Mouse (Mus musculus) CH12.LX (cell line): ENCODE results near the gene Zkscan5. TPM values are rescaled to one million over a fixed set of nuclear protein-coding genes. Genes with fewer than 3 reads are reported as not detected.

Experiments used
- DNase-seq: peaks from one replicate; pipeline ENCODE4 v3.0.0-alpha.2; 2013; ENCODE audit errors: extremely low read depth
- H3K27ac ChIP-seq: 2 replicates; pipeline ENCODE4 v1.5.1; 2012; ENCODE audit warnings: low read depth, mild to moderate bottlenecking, control low read depth, moderate library complexity; ENCODE audit not compliant: insufficient read depth
- H3K27me3 ChIP-seq: replicated peaks from 2 replicates; pipeline ENCODE3; 2012; ENCODE audit warnings: inconsistent platforms
- H3K36me3 ChIP-seq, 2 experiments: replicated peaks in 1 of 2; 2 replicates each; pipeline versions ENCODE3 to v1.6.1; 2012; ENCODE audit warnings: inconsistent platforms in 1 of 2, low read length in 1 of 2, mild to moderate bottlenecking in 1 of 2, mixed read lengths in 1 of 2, moderate library complexity in 1 of 2; ENCODE audit not compliant: control insufficient read depth in 1 of 2, insufficient read depth in 1 of 2
- H3K4me1 ChIP-seq, 2 experiments: 2 replicates each; pipeline ENCODE4 v1.6.1; 2012; ENCODE audit warnings: inconsistent platforms in 1 of 2, moderate library complexity in 1 of 2; ENCODE audit not compliant: insufficient read depth in 2 of 2, control insufficient read depth in 1 of 2
- H3K4me2 ChIP-seq: 2 replicates; pipeline ENCODE4 v1.6.1; 2012; ENCODE audit warnings: low read depth, mild to moderate bottlenecking, control low read depth; ENCODE audit not compliant: poor library complexity, insufficient read depth, severe bottlenecking
- H3K4me3 ChIP-seq, 3 experiments: fragments of 150-350 bp in 1 of 3; sonication (generic) in 1 of 3; replicated peaks in 1 of 3; 2 replicates each; pipeline versions ENCODE3 to v1.5.1; 2011 to 2012; ENCODE audit warnings: low read depth in 2 of 3, low read length in 2 of 3, mild to moderate bottlenecking in 2 of 3, moderate library complexity in 2 of 3, control low read depth in 1 of 3, improper control_type of control experiment in 1 of 3, inconsistent platforms in 1 of 3, mixed read lengths in 1 of 3; ENCODE audit not compliant: poor library complexity in 1 of 3
- H3K79me2 ChIP-seq: replicated peaks from 2 replicates; pipeline ENCODE4 v1.6.1; 2012; ENCODE audit warnings: mild to moderate bottlenecking, moderate library complexity; ENCODE audit not compliant: control insufficient read depth, poor library complexity, insufficient read depth, severe bottlenecking; ENCODE audit errors: extremely low read depth
- H3K9ac ChIP-seq: 2 replicates; pipeline ENCODE4 v1.6.1; 2012; ENCODE audit warnings: low read depth, mild to moderate bottlenecking, control low read depth, moderate library complexity; ENCODE audit not compliant: insufficient read depth
- H3K9me3 ChIP-seq: replicated peaks from 2 replicates; pipeline ENCODE3; 2012; ENCODE audit warnings: low read length, inconsistent platforms, mixed read lengths
- BHLHE40 ChIP-seq: IDR thresholded peaks from 2 replicates; pipeline ENCODE4 v1.6.1; 2011; ENCODE audit warnings: mild to moderate bottlenecking, low read depth, low read length, improper control_type of control experiment
- CHD1 ChIP-seq: IDR thresholded peaks from 2 replicates; pipeline ENCODE4 v1.6.1; 2012; ENCODE audit warnings: low read depth, low read length, improper control_type of control experiment, inconsistent platforms
- CHD2 ChIP-seq: IDR thresholded peaks from 2 replicates; pipeline ENCODE4 v1.6.1; 2011; ENCODE audit warnings: low read length, improper control_type of control experiment
- CTCF ChIP-seq, 2 experiments: IDR thresholded peaks in 1 of 2; conservative IDR thresholded peaks in 1 of 2; 2 replicates each; pipeline ENCODE4 v1.5.1; 2011 to 2012; ENCODE audit warnings: low read depth in 2 of 2, low read length in 2 of 2, improper control_type of control experiment in 1 of 2, inconsistent platforms in 1 of 2, mild to moderate bottlenecking in 1 of 2, moderate library complexity in 1 of 2
- E2F4 ChIP-seq: IDR thresholded peaks from 2 replicates; pipeline ENCODE4 v1.6.1; 2011; ENCODE audit warnings: low read depth, low read length, improper control_type of control experiment; ENCODE audit not compliant: insufficient replicate concordance
- ELF1 ChIP-seq: IDR thresholded peaks from 2 replicates; pipeline ENCODE4 v1.6.1; 2014; ENCODE audit warnings: low read depth, mild to moderate bottlenecking, inconsistent platforms, low read length, improper control_type of control experiment
- EP300 ChIP-seq: IDR thresholded peaks from 2 replicates; pipeline ENCODE4 v1.6.1; 2011; ENCODE audit warnings: low read length, improper control_type of control experiment
- ETS1 ChIP-seq: conservative IDR thresholded peaks from 2 replicates; pipeline ENCODE4 v1.6.1; 2012; ENCODE audit warnings: low read depth, mild to moderate bottlenecking, inconsistent platforms, low read length, improper control_type of control experiment, moderate library complexity
- GABPA ChIP-seq: IDR thresholded peaks from 2 replicates; pipeline ENCODE4 v1.6.1; 2012; ENCODE audit warnings: low read depth, low read length, improper control_type of control experiment, inconsistent platforms; ENCODE audit not compliant: insufficient replicate concordance
- HCFC1 ChIP-seq: IDR thresholded peaks from 2 replicates; pipeline ENCODE4 v1.6.1; 2012; ENCODE audit warnings: low read depth, mild to moderate bottlenecking, inconsistent platforms, low read length, improper control_type of control experiment
- IRF4 ChIP-seq: IDR thresholded peaks from 2 replicates; pipeline ENCODE4 v1.6.1; 2014; ENCODE audit warnings: low read depth, mild to moderate bottlenecking, inconsistent platforms, low read length, improper control_type of control experiment
- JUN ChIP-seq: IDR thresholded peaks from 2 replicates; pipeline ENCODE4 v1.6.1; 2011; ENCODE audit warnings: low read depth, mild to moderate bottlenecking, low read length, improper control_type of control experiment, moderate library complexity; ENCODE audit not compliant: insufficient read depth
- JUND ChIP-seq: conservative IDR thresholded peaks from 2 replicates; pipeline ENCODE4 v1.6.1; 2011; ENCODE audit warnings: low read depth, low read length, improper control_type of control experiment
- KAT2A ChIP-seq: IDR thresholded peaks from 2 replicates; pipeline ENCODE4 v1.6.1; 2012; ENCODE audit warnings: low read length, improper control_type of control experiment, inconsistent platforms; ENCODE audit not compliant: insufficient replicate concordance
- MAFK ChIP-seq: IDR thresholded peaks from 2 replicates; pipeline ENCODE4 v1.6.1; 2011; ENCODE audit warnings: low read length, improper control_type of control experiment; ENCODE audit not compliant: insufficient replicate concordance
- MAX ChIP-seq: IDR thresholded peaks from 2 replicates; pipeline ENCODE4 v1.6.1; 2011; ENCODE audit warnings: low read length, improper control_type of control experiment
- MAZ ChIP-seq: IDR thresholded peaks from 2 replicates; pipeline ENCODE4 v1.6.1; 2012; ENCODE audit warnings: low read depth, mild to moderate bottlenecking, inconsistent platforms, low read length, improper control_type of control experiment, moderate library complexity
- MEF2A ChIP-seq: IDR thresholded peaks from 2 replicates; pipeline ENCODE4 v1.6.1; 2014; ENCODE audit warnings: low read depth, mild to moderate bottlenecking, inconsistent platforms, low read length, improper control_type of control experiment, borderline replicate concordance
- MXI1 ChIP-seq: IDR thresholded peaks from 2 replicates; pipeline ENCODE4 v1.6.1; 2011; ENCODE audit warnings: mild to moderate bottlenecking, low read depth, low read length, improper control_type of control experiment
- MYC ChIP-seq: IDR thresholded peaks from 2 replicates; pipeline ENCODE4 v1.6.1; 2011; ENCODE audit warnings: low read depth, mild to moderate bottlenecking, improper control_type of control experiment, low read length
- NELFE ChIP-seq: IDR thresholded peaks from 2 replicates; pipeline ENCODE4 v1.6.1; 2011; ENCODE audit warnings: low read depth, low read length, improper control_type of control experiment
- NRF1 ChIP-seq: IDR thresholded peaks from 2 replicates; pipeline ENCODE4 v1.6.1; 2014; ENCODE audit warnings: low read depth, mild to moderate bottlenecking, inconsistent platforms, low read length, improper control_type of control experiment, moderate library complexity
- PAX5 ChIP-seq: IDR thresholded peaks from 2 replicates; pipeline ENCODE4 v1.6.1; 2012; ENCODE audit warnings: low read length, inconsistent platforms, mixed read lengths
- POLR2A ChIP-seq: IDR thresholded peaks from 2 replicates; pipeline ENCODE4 v1.6.1; 2011; ENCODE audit warnings: low read depth, mild to moderate bottlenecking, improper control_type of control experiment, low read length
- POLR2AphosphoS2 ChIP-seq: IDR thresholded peaks from 2 replicates; pipeline ENCODE4 v1.6.1; 2011; ENCODE audit warnings: low read depth, low read length, improper control_type of control experiment
- RAD21 ChIP-seq: IDR thresholded peaks from 2 replicates; pipeline ENCODE4 v1.6.1; 2011; ENCODE audit warnings: low read depth, mild to moderate bottlenecking, low read length, improper control_type of control experiment, moderate library complexity
- RCOR1 ChIP-seq: conservative IDR thresholded peaks from 2 replicates; pipeline ENCODE4 v1.6.1; 2012; ENCODE audit warnings: low read depth, mild to moderate bottlenecking, inconsistent platforms, low read length, improper control_type of control experiment
- SIN3A ChIP-seq: IDR thresholded peaks from 2 replicates; pipeline ENCODE4 v1.6.1; 2012; ENCODE audit warnings: low read length, improper control_type of control experiment, inconsistent platforms
- SMC3 ChIP-seq: IDR thresholded peaks from 2 replicates; pipeline ENCODE4 v1.6.1; 2011; ENCODE audit warnings: low read depth, low read length, improper control_type of control experiment
- TBP ChIP-seq: conservative IDR thresholded peaks from 2 replicates; pipeline ENCODE4 v1.6.1; 2011; ENCODE audit warnings: low read depth, low read length, improper control_type of control experiment
- TCF12 ChIP-seq: IDR thresholded peaks from 2 replicates; pipeline ENCODE4 v1.6.1; 2014; ENCODE audit warnings: low read depth, mild to moderate bottlenecking, inconsistent platforms, low read length, improper control_type of control experiment
- UBTF ChIP-seq: IDR thresholded peaks from 2 replicates; pipeline ENCODE4 v1.6.1; 2012; ENCODE audit warnings: low read depth, mild to moderate bottlenecking, inconsistent platforms, low read length, improper control_type of control experiment, moderate library complexity
- USF1 ChIP-seq: IDR thresholded peaks from 2 replicates; pipeline ENCODE4 v1.6.1; 2014; ENCODE audit warnings: low read depth, mild to moderate bottlenecking, inconsistent platforms, low read length, improper control_type of control experiment
- USF2 ChIP-seq: conservative IDR thresholded peaks from 2 replicates; pipeline ENCODE4 v1.6.1; 2011; ENCODE audit warnings: low read depth, low read length, improper control_type of control experiment
- ZC3H11A ChIP-seq: IDR thresholded peaks from 2 replicates; pipeline ENCODE4 v1.6.1; 2012; ENCODE audit warnings: low read depth, mild to moderate bottlenecking, inconsistent platforms, low read length, improper control_type of control experiment
- ZKSCAN1 ChIP-seq: IDR thresholded peaks from 2 replicates; pipeline ENCODE4 v1.6.1; 2012; ENCODE audit warnings: low read depth, inconsistent platforms, low read length, improper control_type of control experiment, borderline replicate concordance
- ZMIZ1 ChIP-seq: IDR thresholded peaks from 2 replicates; pipeline ENCODE4 v1.6.1; 2012; ENCODE audit warnings: low read depth, mild to moderate bottlenecking, inconsistent platforms, low read length, improper control_type of control experiment
- ZNF384 ChIP-seq: IDR thresholded peaks from 2 replicates; pipeline ENCODE4 v1.6.1; 2012; ENCODE audit warnings: low read depth, low read length, improper control_type of control experiment, inconsistent platforms
- dilution Hi-C: fragments of 300-500 bp; cut with MboI; formaldehyde crosslinking; loops from 2 replicates; pipeline ENCODE4 v1.14.3; 2020; ENCODE audit warnings: low sequenced_read_pairs; ENCODE audit not compliant: extremely low pct_unique_long_range_greater_than_20kb, extremely low pct_ligation_motif_present
- in situ Hi-C: fragments of 300-500 bp; cut with MboI; formaldehyde crosslinking; loops from 3 replicates; pipeline ENCODE4 v1.14.3; 2019; ENCODE audit warnings: low sequenced_read_pairs, low pct_ligation_motif_present, low pct_unique_long_range_greater_than_20kb, mixed read lengths
- polyA plus RNA-seq: library from polyadenylated mRNA; unstranded; fragments of >175 nt; gene quantifications from 2 replicates; pipeline ENCODE4 v1.2.1, GENCODE M21; 2012; ENCODE audit warnings: low read depth; ENCODE audit not compliant: insufficient read length
- total RNA-seq, 2 experiments: library from RNA; depleted of rRNA; stranded (reverse); fragments of 300-350 nt in 1 of 2; fragments of >200 nt in 1 of 2; gene quantifications; 2 replicates each; pipeline ENCODE4 v1.2.3; 2012 to 2014

Gene Zkscan5
- total and polyA plus RNA-seq, 3 experiments, result 5.0 to 5.6 (median 5.3) TPM

DNA sequence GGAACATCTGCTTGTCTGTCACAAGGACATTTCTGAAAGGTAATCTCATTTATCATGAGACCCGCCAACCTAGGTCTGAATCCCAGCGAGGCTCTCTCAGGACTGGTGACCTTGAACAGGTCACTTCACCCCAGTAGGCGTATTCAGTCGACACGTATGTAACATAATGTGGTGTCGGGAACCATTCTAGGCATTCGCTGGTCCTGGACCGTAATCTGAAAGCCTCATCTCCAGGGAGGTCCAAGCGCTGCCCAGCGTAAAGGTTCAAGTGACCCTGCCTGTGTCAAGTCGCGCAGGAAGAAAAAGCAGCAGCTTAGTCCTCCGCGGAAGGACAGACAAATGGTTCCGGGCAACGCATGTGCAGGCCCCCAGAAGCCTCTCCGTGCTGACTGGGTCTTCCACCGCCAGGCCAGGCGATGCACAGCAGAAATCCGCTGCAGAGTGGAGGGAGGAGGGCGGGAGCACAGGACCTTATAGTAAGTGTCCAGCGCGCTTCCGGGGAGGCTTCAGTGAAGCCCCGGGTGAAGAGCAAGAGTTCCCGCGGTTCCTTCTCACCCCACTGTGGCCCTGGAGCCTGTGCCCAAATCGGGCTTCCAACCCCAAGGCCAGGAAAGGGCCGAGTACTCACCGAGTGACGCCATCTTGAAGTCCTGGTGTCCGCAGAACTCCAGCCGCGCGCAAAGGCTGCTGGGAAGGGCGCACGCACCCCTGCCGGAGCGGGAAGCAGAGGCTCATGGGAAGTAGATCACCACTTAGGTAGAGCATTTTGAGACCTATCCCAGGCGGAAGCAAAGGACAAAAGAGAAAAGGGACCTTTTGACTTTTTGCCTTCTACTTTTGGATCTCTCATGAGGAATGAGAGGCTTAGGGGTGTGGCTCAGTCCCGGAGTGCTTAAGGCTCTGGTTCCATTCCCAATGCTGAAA lies 13.2 kb upstream of the Zkscan5 start:
- in situ Hi-C loops (no loop called here), dilution Hi-C loops (no loop called here)
- Histone ChIP-seq H3K9me3 (no peaks in the 10 kb centered on the region), H3K27ac (peak overlapping the region; percentile 18; the same call in 1 of the 2 replicates), H3K4me2 (peak overlapping the region; percentile 99), H3K4me1 (peaks cover 9 to 26% of the 10 kb centered on the region in 2 experiments), H3K4me3 (peak overlapping the region; percentile 76 to 97 (median 84)), H3K27me3 (no peaks in the 10 kb centered on the region)
- peak; percentile 88 for DNase-seq
- TF ChIP-seq MXI1 (peak; percentile 47; the same call in 1 of the 2 replicates), MAX (peak; percentile 22; the same call in 1 of the 2 replicates), BHLHE40 (no peak), USF2 (no peak), EP300 (no peak), TCF12 (peak; percentile 95), GABPA (no peak), E2F4 (peak; percentile 94), NRF1 (peak; percentile 69), CTCF (conservative IDR thresholded peaks at IDR 0.05 in 1 of 2, IDR thresholded peaks at IDR 0.05 in 1 of 2; ENCODE audit: low read depth in 2 of 2, low read length in 2 of 2) (no peak), ELF1 (peak; percentile 76), POLR2AphosphoS2 (no peak; the same call in 1 of the 2 replicates), ETS1 (no peak), KAT2A (peak; percentile 70; the same call in 1 of the 2 replicates), PAX5 (no peak), ZMIZ1 (peak; percentile 79), ZC3H11A (no peak), SIN3A (peak; percentile 87), RAD21 (no peak), SMC3 (no peak), UBTF (no peak), ZKSCAN1 (no peak), POLR2A (peak; percentile 97), ZNF384 (no peak), MAFK (no peak), MAZ (no peak; the same call in 1 of the 2 replicates), HCFC1 (peak; percentile 79), NELFE (peak; percentile 94), MYC (peak; percentile 67), MEF2A (no peak), JUN (no peak), TBP (peak; percentile 90), CHD2 (0 out of 2 replicates have a peak, but pooled peaks have one; percentile 36), CHD1 (no peak), RCOR1 (no peak), JUND (no peak), USF1 (no peak), IRF4 (peak; percentile 46)
- TF ChIP-seq, all 38 proteins: peak for 16
- H3K9ac ChIP-seq, result peak overlapping the region; percentile 78
- H3K36me3 ChIP-seq, result peaks cover 35 to 58% of the 10 kb centered on the region in 2 experiments
- peaks cover 49% of the 10 kb centered on the region for H3K79me2 ChIP-seq
